In the genomic region with DNA sequence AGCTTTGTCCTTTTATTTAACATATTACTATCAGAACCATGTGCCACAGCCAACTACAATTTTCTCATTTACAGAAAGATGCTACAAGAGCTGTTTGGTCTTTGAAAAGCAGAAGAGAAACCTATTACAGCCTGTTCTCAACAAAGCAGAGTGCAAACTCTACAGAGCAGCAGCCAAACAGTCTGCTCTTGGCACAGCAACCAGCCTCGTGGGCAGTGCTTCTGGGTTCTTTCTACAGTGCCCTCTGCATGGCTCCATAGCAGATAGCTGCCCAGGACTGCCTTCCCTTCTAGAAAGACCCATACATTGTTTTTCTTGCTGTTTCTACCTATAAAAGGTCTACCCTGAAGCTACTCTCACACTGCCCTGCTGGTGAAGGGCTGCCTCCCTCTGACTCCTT, we compare ENCODE assay signal across 12 mouse cellular contexts. TPM values are rescaled to one million over a fixed set of nuclear protein-coding genes. Genes with fewer than 3 reads are reported as not detected.
DNase-seq lines count a peak whose midpoint lies in the region; ATAC-seq and TF ChIP-seq lines count a peak whose summit lies in the region.
"Had no signal": no experiment of that assay in that cellular context is flagged by ENCODE, and none has a peak within 500 bp of the region (broad histone marks: within the 10 kb centered on the region; RNA-seq: fewer than 3 reads in every experiment).

No protein-coding gene starts in this region.

- peak; percentile 61 for ATAC-seq in forebrain, postnatal 0 days
- ATAC-seq in forebrain, embryonic 11.5 days (replicated peaks; ENCODE audit: low FRiP score), result no peak
- no peak for ATAC-seq in neural tube, embryonic 15.5 days (ENCODE audit: low FRiP score)

- peaks cover 5% of the 10 kb centered on the region; the same call in 1 of the 2 replicates for H3K36me3 ChIP-seq in forebrain, postnatal 0 days (ENCODE audit: insufficient read depth)
- H3K36me3 ChIP-seq in forebrain, embryonic 11.5 days (ENCODE audit: control insufficient read depth, insufficient read depth, low read length), result no peaks in the 10 kb centered on the region
- peaks cover 16% of the 10 kb centered on the region; the same call in 1 of the 2 replicates for H3K36me3 ChIP-seq in neural tube, embryonic 15.5 days
- H3K36me3 ChIP-seq: heart, embryonic 15.5 days had no signal

- peak overlapping the region; percentile 59 for H3K27ac ChIP-seq in forebrain, postnatal 0 days (ENCODE audit: low read depth, low read length)
- H3K27ac ChIP-seq in forebrain, embryonic 11.5 days (ENCODE audit: low read depth, low read length), result no peak overlapping the region
- H3K27ac ChIP-seq in neural tube, embryonic 15.5 days (replicated peaks), result peak overlapping the region; percentile 20
- peak overlapping the region; percentile 96 for H3K27ac ChIP-seq in layer of hippocampus, adult 2 months
- H3K27ac ChIP-seq: heart, embryonic 15.5 days; kidney, postnatal 0 days had no signal

- no peaks in the 10 kb centered on the region for H3K9me3 ChIP-seq in forebrain, postnatal 0 days (ENCODE audit: low read length)
- no peaks in the 10 kb centered on the region for H3K9me3 ChIP-seq in forebrain, embryonic 11.5 days (ENCODE audit: control insufficient read depth, low read length)
- H3K9me3 ChIP-seq in neural tube, embryonic 15.5 days (replicated peaks), result no peaks in the 10 kb centered on the region
- H3K9me3 ChIP-seq: heart, embryonic 15.5 days had no signal

- DNase-seq in forebrain, postnatal 0 days, result peak; percentile 38
- no peak for DNase-seq in forebrain, embryonic 11.5 days (ENCODE audit: low spot score)
- DNase-seq in neural tube, embryonic 10.5 days (ENCODE audit: extremely low spot score, low spot score), result no peak
- DNase-seq in layer of hippocampus, adult 2 months (ENCODE audit: low spot score in 2 of 2), result peak; percentile 71 to 77
- DNase-seq in right cerebral cortex, postnatal 25 days, result peak; percentile 54
- DNase-seq in embryo, embryonic 11 days, result no peak
- no peak for DNase-seq in adrenal gland, adult 18-20 months (ENCODE audit: low spot score in 2 of 2)
- DNase-seq: cerebellum, adult 11-12 months; lung, adult 18-20 months had no signal

- H3K9ac ChIP-seq in forebrain, postnatal 0 days, result no peak overlapping the region
- H3K9ac ChIP-seq in forebrain, embryonic 11.5 days (ENCODE audit: low read length), result no peak overlapping the region
- H3K9ac ChIP-seq in neural tube, embryonic 15.5 days (replicated peaks), result no peak overlapping the region
- H3K9ac ChIP-seq: heart, embryonic 15.5 days had no signal

- WGBS in forebrain, postnatal 0 days, result 36% methylated on average over 1 of the region's 1 CpGs
- 87% methylated on average over 1 of the region's 1 CpGs for WGBS in forebrain, embryonic 11.5 days
- 79% methylated on average over 1 of the region's 1 CpGs for WGBS in neural tube, embryonic 15.5 days

- no peak overlapping the region for H3K4me3 ChIP-seq in forebrain, postnatal 0 days (ENCODE audit: low read depth, low read length)
- no peak overlapping the region for H3K4me3 ChIP-seq in forebrain, embryonic 11.5 days (ENCODE audit: low read depth, low read length)
- no peak overlapping the region for H3K4me3 ChIP-seq in neural tube, embryonic 15.5 days (replicated peaks)
- no peak overlapping the region for H3K4me3 ChIP-seq in layer of hippocampus, adult 2 months
- H3K4me3 ChIP-seq: heart, embryonic 15.5 days had no signal

- H3K4me2 ChIP-seq in forebrain, postnatal 0 days (ENCODE audit: low read depth), result no peak overlapping the region
- no peak overlapping the region for H3K4me2 ChIP-seq in forebrain, embryonic 11.5 days (ENCODE audit: low read depth, low read length, severe bottlenecking)
- H3K4me2 ChIP-seq in neural tube, embryonic 15.5 days, result no peak overlapping the region
- H3K4me2 ChIP-seq: heart, embryonic 15.5 days had no signal

- TF ChIP-seq CTCF in forebrain, postnatal 0 days (IDR thresholded peaks at IDR 0.05; ENCODE audit: low read depth), result no peak
- no peak; the same call in 1 of the 2 replicates for TF ChIP-seq CTCF in layer of hippocampus, adult 2 months (conservative IDR thresholded peaks at IDR 0.05)

- no peaks in the 10 kb centered on the region for H3K4me1 ChIP-seq in forebrain, postnatal 0 days (ENCODE audit: insufficient read depth)
- no peaks in the 10 kb centered on the region for H3K4me1 ChIP-seq in forebrain, embryonic 11.5 days (replicated peaks; ENCODE audit: control insufficient read depth, insufficient read depth, low read length)
- H3K4me1 ChIP-seq in neural tube, embryonic 15.5 days, result peaks cover 11% of the 10 kb centered on the region; the same call in 1 of the 2 replicates

- no peaks in the 10 kb centered on the region for H3K27me3 ChIP-seq in forebrain, postnatal 0 days (ENCODE audit: insufficient read depth, low read length)
- no peaks in the 10 kb centered on the region for H3K27me3 ChIP-seq in forebrain, embryonic 11.5 days (ENCODE audit: control insufficient read depth, insufficient read depth, low read length)
- no peaks in the 10 kb centered on the region for H3K27me3 ChIP-seq in neural tube, embryonic 15.5 days (replicated peaks)
- H3K27me3 ChIP-seq: heart, embryonic 15.5 days had no signal

RNA-seq across cellular contexts. Expression of a gene that starts 58.3 kb away (rescaled TPM):
- 146 and 174 TPM in 2 replicates for total RNA-seq in forebrain, postnatal 0 days (2014; rRNA removed)
- polyA plus RNA-seq in forebrain, postnatal 0 days (2015; fragmentation: Nextera tagmentation; extraction: Ambion mirVana), result 81.3 and 102 TPM in 2 replicates
- 55.6 and 59.4 TPM in 2 replicates for polyA plus RNA-seq in forebrain, embryonic 11.5 days (2014; fragmentation: Nextera tagmentation; extraction: Ambion mirVana)
- 153 and 158 TPM in 2 replicates for polyA plus RNA-seq in neural tube, embryonic 15.5 days (2015; fragmentation: Nextera tagmentation; extraction: Ambion mirVana)
- total RNA-seq in layer of hippocampus, adult 2 months (2021), result 100 to 1,000 TPM; 203 to 212 TPM
- total RNA-seq in adrenal gland, adult 18-20 months (2021), result 10 to 100 TPM; 41.3 to 50.3 TPM

RNA-seq across cellular contexts. Expression of a gene that starts 59.7 kb away (rescaled TPM):
- total RNA-seq in forebrain, postnatal 0 days (2014; rRNA removed), result 146 and 152 TPM in 2 replicates
- 149 and 150 TPM in 2 replicates for polyA plus RNA-seq in forebrain, postnatal 0 days (2015; fragmentation: Nextera tagmentation; extraction: Ambion mirVana)
- 54.2 and 57.9 TPM in 2 replicates for polyA plus RNA-seq in forebrain, embryonic 11.5 days (2014; fragmentation: Nextera tagmentation; extraction: Ambion mirVana)
- polyA plus RNA-seq in neural tube, embryonic 15.5 days (2015; fragmentation: Nextera tagmentation; extraction: Ambion mirVana), result 126 and 148 TPM in 2 replicates
- total RNA-seq in layer of hippocampus, adult 2 months (2021), result 100 to 1,000 TPM; 314 to 317 TPM
- total RNA-seq in adrenal gland, adult 18-20 months (2021), result 10 to 100 TPM; 72.8 to 74.0 TPM

Comparison
In these comparisons a context has a peak if more than half of its experiments do, and no peak if none do; other contexts are left out.
1. DNase-seq: peak in forebrain, postnatal 0 days (single experiment), layer of hippocampus, adult 2 months (2 of 2) and right cerebral cortex, postnatal 25 days (single experiment); none in forebrain, embryonic 11.5 days (single experiment), neural tube, embryonic 10.5 days (single experiment), embryo, embryonic 11 days (single experiment) and adrenal gland, adult 18-20 months (0 of 2).